Mouse (Mus musculus) WW6 (cell line): ENCODE measurements around the gene Ksr1.

ENCODE experiments used
- DNase-seq: peaks from one replicate; pipeline ENCODE4 v3.0.0-alpha.2; 2013; ENCODE audit warnings: low read depth, low spot score

The Ksr1 gene

GRCm38 (mm10) chr11:79066191-79066530 is 80.0 kb downstream of the Ksr1 start:
- no peak for DNase-seq

GRCm38 (mm10) chr11:79065463-79066190 is 80.6 kb downstream of the Ksr1 start:
- no peak for DNase-seq

GRCm38 (mm10) chr11:79064311-79064710 is 81.9 kb downstream of the Ksr1 start:
- DNase-seq: no peak

DNA sequence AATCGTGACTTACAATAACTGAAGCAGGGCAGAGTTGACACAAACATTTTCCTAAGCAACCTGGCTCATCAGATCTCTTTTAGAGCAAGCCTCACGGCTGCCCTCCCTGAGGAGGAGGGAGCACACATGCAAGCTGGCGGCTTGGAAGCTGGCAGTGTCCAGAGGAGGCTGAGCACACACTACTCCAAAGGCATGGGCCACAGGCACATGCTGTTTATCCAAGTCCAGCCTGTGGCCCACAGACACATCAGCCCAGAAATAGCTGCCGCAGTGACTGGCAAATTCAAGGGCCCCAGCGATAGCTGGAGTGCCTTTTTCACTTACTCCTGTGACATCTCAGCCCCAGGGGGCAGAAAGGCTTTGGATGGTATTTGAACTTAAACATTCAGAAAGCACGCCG is 82.6 kb downstream of the Ksr1 start:
- DNase-seq: no peak

DNA sequence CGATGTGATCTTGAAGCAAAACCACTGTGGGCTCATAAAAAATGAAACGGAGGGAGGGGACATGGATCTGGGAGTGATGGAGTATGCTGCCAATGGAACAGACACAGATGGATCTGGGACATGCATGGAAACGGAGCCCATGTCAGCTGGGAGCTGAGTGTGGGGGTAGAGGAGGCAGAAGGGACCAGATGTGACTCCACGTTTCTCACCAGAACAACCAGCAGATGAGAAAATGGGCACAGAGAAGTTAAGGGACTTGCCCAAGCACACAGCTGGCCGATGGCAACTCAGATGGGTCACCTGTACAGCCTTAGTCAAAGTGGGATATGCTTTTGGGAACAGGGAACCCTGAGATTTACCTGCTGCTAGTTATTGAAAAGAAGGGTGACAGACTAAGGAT is 83.3 kb downstream of the Ksr1 start:
- DNase-seq: no peak

- DNase-seq: no peak
Observed at GRCm38 (mm10) chr11:79061839-79062238, 84.4 kb downstream of the Ksr1 start.

- DNase-seq: no peak
Observed at GRCm38 (mm10) chr11:79059850-79060249, 86.4 kb downstream of the Ksr1 start.

DNA sequence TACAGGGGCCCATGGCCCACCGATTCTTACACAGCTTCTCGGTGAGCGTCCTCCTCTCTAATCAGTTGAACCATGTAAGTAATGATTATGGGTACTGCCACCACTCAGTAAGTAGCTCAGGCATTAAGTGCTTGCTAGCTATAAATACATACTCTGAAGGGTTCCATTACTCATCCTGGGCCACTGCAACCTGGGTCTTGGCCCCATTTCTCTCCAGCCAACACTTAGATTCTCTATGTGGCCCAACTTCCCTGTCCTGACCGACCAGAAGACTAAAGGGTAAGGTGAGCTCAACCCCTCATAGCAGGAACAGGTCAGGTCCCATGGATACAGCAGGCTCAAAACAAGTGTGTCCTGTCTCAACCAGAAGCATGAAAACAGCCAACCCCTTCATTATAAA is 87.1 kb downstream of the Ksr1 start:
- DNase-seq: no peak

DNA sequence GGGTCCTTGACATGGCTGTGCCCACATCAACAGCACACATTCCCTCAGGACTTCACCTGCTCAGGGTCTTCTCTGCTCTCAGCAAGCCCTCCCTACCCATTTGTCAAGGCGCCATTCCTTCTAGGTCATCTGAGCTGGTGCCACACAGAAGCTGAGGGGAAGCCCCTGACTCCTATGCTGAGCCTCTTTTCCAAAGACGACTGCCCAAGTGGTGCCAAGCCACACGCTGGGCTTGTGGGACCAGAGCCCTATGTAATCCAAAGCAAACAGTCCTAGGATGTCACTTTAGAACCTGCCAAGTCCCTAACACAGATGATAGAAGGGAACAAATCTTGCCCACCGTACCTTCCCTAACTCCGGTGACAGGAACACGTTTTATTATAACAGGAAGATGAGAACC is 87.6 kb downstream of the Ksr1 start:
- DNase-seq: no peak

DNA sequence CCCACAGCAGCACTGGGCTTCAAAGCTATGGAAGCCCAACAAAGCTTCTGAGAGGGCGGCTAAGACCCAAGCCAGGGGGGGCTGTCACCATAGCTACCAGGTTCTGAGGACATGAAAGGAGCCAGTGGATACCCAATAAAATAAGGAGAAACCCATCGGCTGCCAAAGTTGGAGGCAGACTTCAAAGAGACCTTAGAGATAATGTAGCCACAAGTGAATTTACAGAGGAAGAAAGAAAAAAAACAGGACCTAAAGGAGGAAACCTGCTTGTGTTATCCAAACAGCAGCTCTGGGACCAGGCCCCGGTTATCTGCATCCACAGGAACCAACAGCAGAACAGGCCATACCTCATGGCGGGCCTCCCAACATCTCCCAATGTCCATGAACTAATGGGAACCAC is 88.4 kb downstream of the Ksr1 start:
- no peak for DNase-seq

DNA sequence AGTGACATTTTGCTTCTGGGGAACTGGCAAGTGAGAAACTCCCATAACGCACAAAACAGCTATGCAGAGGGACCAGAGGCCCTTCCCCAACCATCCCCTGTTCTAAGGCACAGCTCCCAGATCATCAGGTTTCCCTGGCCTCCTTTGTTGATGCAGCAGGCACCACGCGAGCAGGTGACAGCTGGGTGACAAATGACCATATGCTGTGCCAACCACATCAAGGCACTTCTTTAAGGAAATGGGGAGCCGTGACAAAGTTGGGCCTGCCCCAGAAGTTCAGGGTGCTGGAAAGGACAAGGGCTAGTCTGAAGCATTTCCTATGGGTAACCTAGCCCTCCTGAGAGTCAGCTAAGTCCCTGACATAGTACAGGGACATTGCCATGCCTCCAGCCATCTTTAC is 89.3 kb downstream of the Ksr1 start:
- DNase-seq: no peak

- no peak for DNase-seq
Observed at GRCm38 (mm10) chr11:79056027-79056426, 90.2 kb downstream of the Ksr1 start.

- no peak for DNase-seq
Observed at GRCm38 (mm10) chr11:79055161-79055560, 91.0 kb downstream of the Ksr1 start.

DNA sequence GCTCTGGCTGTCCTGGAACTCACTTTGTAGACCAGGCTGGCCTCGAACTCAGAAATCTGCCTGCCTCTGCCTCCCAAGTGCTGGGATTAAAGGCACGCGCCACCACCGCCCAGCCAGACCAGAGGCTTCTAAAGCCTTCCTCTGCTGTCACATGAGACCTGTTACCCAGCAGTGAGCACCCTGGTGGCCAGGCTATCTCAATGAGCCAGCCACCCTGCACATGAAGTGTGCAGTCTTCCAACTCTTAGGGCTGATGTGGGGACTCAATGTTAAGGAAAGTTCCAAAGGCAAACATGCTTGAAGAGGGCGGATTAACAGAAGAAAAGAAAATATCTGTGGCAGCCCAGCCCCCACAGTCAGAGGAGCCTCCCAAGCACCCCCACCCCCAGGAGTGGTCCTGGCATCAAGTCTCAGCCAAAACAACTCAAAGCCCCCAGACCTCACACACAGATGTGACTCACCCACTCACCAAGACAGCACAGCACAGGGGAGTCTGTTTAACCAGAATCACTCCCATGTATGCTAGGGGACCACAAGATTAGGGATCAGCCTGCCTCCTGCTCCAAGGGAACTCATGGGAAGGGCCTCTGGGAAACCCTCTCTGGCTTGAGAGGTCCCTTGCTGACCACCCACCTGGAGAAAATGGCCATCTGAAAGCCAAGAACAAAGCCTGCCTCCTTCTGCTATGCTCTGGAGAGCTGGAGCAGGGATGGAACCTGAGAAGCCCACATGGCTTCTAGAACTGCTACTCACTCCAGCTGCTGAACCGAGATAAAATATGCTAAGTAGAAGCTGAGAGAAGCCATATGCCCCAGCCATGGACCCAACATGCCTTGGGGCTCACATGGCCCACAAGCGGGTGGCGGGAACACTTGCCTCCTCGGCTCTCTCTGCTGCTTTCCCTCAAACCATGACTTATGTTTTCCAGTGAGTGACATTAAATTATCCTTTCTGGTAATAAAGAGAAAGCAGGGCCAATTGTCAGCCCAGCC is 91.8 kb downstream of the Ksr1 start:
- no peak for DNase-seq

- DNase-seq: no peak
Observed at GRCm38 (mm10) chr11:79053437-79053836, 92.8 kb downstream of the Ksr1 start.

DNA sequence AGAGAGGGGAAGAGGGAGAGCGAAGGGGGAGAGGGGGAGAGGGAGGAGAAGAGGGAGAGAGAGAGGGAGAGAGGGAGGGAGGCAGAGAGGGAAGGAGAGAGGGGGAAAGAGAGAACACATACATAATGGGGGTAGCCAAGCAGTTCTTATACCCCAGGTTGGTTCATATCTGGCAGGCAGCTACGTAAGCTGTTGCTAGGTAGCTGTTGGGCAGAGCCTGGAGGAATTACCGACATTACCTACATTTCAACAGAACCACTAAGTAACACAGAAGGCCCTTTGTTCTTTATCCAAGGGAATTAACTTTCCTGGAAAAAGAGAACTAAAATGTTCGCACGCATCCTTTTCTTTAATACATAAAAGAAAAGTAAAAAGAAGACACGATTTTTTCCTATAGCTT is 93.4 kb downstream of the Ksr1 start:
- DNase-seq: no peak

GRCm38 (mm10) chr11:79051522-79051921 is 94.7 kb downstream of the Ksr1 start:
- DNase-seq: no peak

- DNase-seq: no peak
Observed at GRCm38 (mm10) chr11:79050781-79051507, 95.3 kb downstream of the Ksr1 start.

DNA sequence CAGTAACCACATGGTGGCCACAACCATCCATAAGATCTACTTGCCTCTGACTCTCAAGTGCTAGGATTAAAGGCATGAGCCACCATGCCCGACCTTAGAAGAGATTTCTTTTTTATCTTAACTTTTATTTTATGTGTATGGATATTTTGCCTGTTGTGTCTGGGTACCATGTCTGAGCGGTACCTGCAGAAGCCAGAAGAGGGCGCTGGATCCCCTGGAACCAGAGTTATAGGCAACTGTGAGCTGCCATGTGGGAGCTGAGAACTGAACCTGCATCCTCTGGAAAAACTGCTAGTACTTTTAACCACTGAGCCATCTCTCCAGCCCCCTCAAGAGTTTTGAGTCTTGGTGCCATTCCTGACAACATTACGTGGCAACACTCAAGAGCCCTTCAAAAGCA is 97.3 kb downstream of the Ksr1 start:
- DNase-seq: no peak

DNA sequence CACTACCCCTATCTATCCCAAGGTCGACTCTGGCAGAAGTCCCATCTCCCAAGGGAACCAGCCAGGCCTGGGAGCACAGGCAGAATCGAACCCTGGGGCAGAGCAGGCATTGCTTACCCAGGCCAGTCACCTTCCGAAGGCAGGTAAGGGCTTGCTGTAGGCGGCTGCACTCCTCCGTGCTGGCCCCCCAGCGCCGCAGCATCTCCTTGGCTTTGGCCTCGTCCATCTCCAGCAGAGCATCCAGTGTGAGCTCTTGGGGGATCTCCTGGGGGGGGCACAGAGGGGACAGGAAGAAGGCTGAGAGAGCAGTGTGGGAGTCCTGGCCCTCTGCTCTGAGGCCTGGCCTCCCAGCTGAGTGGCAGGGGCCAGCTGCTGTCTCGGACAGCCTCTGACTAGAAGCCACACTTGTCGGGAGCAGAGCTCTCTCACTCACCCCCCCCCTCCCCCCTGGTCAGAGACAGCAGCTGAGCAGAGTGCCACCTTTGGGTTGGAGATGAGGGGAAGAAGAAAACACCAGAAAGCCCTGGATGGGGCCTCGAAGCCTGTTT is 99.0 kb downstream of the Ksr1 start:
- DNase-seq: no peak

GRCm38 (mm10) chr11:79046561-79047155 is 99.5 kb downstream of the Ksr1 start:
- DNase-seq: no peak

DNA sequence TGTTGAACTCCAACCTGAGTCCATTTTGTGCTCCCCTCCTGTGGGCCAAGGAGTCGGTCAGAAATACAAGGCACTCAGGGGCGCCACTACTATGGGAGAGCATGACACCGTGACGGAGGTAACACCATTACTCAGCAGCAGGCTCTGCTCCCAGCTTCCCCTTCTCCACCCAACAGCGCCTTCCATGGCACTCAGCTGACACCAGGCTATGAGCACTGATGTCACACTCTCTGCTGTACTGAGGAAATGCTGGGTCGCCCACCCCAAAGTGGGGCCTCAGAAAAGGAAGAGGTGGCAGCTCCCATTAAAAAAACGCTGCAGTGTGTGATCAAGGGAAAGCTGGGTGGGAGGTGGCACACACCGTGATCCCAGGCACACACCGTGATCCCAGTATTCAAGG is 101.0 kb downstream of the Ksr1 start:
- DNase-seq: no peak
